Mouse (Mus musculus) testis, adult 10 weeks (tissue): Measurements from ENCODE around the gene Fam45a. TPM values are rescaled to one million over a fixed set of nuclear protein-coding genes. Genes with fewer than 3 reads are reported as not detected.

ENCODE experiments used
- polyA plus RNA-seq: library from polyadenylated mRNA; stranded (reverse); fragments of 350-450 nt; fragmentation: Illumina TruSeq; extraction: RNeasy Lipid Tissue Mini Kit (QIAGEN cat#74804); gene quantifications from one replicate; pipeline ENCODE4 v1.2.3, GENCODE M21; 2014; ENCODE audit warnings: low read depth, low replicate concordance

The Fam45a gene
- polyA plus RNA-seq = 277 TPM

DNA sequence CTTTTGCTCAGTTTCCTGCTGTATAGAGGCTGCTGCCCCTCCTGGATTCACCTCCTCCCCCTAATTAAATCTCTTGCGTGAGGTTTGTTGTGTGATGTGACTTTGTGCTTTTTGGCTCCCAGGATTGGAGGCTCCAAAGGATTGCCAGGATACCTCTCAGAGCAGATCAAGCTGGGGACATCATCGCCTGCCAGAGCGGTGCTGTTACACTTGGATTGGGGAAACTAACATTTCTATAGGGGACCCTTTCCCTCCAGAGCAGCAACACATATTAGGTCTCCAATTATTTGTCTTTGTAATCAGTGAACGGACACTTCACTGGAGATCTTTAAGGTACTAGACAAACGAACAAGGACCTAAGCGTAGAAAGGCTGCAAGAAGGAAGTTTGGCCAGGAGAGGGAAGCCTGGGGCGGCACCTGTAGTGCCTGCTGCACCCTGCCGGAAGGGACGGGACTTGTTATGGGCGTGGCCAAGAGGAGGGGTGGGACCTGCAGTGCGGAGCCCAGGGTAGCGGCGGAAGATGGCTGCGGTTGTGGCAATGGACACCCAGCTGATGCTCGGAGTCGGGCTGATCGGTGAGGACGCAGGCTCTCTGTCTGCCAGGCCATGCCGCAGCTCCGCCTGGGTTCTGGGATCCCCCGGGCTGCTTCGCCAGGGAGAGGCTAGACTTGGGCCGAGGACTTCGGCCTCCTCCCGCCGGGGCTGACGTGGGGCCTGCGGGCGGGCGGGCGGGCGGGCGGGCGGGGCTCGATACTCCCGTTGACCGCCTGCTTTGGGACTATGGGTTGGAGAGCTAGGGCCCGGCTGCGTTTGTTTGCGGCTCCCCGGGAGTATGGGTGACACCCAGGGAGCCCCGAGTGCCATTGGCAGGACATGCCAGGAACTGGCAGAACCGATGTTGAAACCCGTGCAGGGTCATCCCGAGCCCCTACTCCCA is at the start of gene Fam45a:
TSS of gene Fam45a (plus strand) at position 488 of the 938 bp plus-strand sequence.

DNA sequence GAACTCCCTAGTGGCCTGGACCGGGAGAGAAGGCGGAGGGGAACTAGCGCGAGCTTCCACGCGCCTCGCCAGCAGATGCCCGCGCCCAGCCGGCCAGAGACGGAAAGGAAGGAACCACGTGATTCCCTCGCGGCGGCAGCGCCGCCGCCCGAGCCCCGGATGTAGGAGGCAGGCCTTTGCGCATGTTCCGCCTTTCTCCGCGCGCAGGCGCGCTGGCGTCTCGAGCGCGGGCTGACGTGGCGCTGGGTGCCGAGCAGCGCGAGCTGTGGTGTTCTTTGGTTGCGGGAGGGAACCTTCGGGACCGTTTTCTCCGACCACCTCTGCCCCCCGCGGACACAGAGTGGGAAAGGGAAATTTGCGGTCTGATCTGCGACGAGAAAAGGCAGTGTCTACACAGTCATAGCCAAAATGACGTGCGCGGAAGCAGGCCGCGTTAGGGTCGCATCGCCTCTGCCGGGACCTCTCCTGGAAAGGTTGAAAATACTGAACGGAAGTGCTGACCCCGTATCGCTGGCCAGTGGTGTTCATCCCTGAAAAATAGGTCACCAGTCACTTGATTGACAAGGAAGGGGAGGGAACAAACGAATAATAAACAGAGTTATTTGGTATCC is 20.7 kb upstream of the Fam45a start, which contains the start of gene Eif3a:
TSS of gene Eif3a (minus strand) at position 108 of the 611 bp plus-strand sequence.

DNA sequence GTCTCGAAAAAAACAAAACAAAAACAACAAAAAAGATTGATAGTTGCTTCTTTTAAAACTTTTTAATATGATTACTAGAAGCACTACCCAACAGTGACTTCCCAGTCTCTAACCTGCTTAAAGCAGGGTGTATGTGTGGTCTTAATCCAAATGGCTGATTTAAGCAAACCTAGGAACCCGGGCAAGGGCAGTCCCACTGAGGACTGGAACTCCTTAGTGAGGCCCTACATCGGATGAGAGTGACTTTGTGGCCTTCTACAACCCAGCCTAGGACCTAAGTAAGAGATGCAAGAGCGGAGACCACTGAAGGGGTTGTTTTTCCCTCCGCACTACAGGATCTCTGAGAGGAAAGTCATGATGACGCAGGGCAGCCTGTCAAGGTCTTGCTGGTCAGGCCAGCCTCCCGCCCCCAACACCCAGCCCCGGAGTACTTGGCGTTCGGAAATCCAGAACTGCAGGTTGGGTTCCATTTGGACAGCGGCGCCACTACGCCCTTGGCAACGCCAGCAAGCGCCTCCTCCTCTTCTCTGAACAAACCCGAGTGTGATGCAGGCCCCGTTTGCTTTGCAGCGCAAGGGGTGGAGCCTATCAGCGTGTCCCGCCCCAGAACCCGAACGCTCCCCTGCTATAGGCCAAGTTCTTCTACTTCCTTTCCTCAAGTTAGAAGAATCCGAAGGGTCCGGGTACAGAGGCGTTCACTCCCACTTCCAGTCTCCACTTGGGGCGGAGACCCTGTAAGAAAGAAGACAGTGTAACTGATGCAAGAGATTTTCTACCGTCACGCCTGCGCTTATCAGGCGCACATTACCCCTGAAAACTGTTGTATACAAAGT is 49.7 kb downstream of the Fam45a start, which contains the start of gene Sfxn4:
TSS of gene Sfxn4 (minus strand) at position 612 of the 833 bp plus-strand sequence.

GRCm38 (mm10) chr19:60874064-60874694 is 62.8 kb downstream of the Fam45a start, which contains the start of gene Prdx3:
TSS of gene Prdx3 (minus strand) at chr19:60874556.

Other genes starting within 250 kb of the Fam45a start
- gene Cacul1, start 230.6 kb upstream of the Fam45a start, polyA plus RNA-seq = 253 TPM
- 3.2 TPM for gene Nanos1, start 55.6 kb upstream of the Fam45a start, polyA plus RNA-seq
- gene Eif3a, start 20.9 kb upstream of the Fam45a start, polyA plus RNA-seq = 161 TPM
- gene Sfxn4, start 49.9 kb downstream of the Fam45a start, polyA plus RNA-seq = 2.7 TPM
- gene Prdx3, start 63.0 kb downstream of the Fam45a start, polyA plus RNA-seq = 37.0 TPM
- gene Grk5, start 78.2 kb downstream of the Fam45a start, polyA plus RNA-seq = 6.8 TPM